26 mouse cellular contexts compared by ENCODE assay signal in genomic region chr1:179044165-179044564, GRCm38 (mm10).
DNase-seq lines count a peak whose midpoint lies in the region; ATAC-seq lines count a peak whose summit lies in the region.
"Had no signal": no experiment of that assay in that cellular context is flagged by ENCODE, and none has a peak within 500 bp of the region (broad histone marks: within the 10 kb centered on the region; RNA-seq: fewer than 3 reads in every experiment).

No protein-coding gene starts in this region.

- H3K27ac ChIP-seq in limb, embryonic 10.5 days: 0 out of 2 replicates have a peak overlapping the region, but pooled peaks have one; percentile 7
- H3K27ac ChIP-seq: embryonic facial prominence, embryonic 12.5 days; forebrain, embryonic 12.5 days; hindbrain, embryonic 15.5 days; limb, embryonic 13.5 days; liver, embryonic 12.5 days; neural tube, embryonic 13.5 days had no signal

- H3K36me3 ChIP-seq in limb, embryonic 10.5 days: no peaks in the 10 kb centered on the region
- H3K36me3 ChIP-seq: embryonic facial prominence, embryonic 12.5 days; forebrain, embryonic 12.5 days; heart, embryonic 12.5 days; hindbrain, embryonic 15.5 days; limb, embryonic 13.5 days; liver, embryonic 12.5 days; neural tube, embryonic 13.5 days had no signal

- H3K4me3 ChIP-seq in limb, embryonic 10.5 days: no peak overlapping the region
- H3K4me3 ChIP-seq: embryonic facial prominence, embryonic 12.5 days; forebrain, embryonic 12.5 days; heart, embryonic 12.5 days; hindbrain, embryonic 15.5 days; limb, embryonic 13.5 days; liver, embryonic 12.5 days; neural tube, embryonic 13.5 days had no signal

- ATAC-seq in granulocyte monocyte progenitor cell, adult 5-6 weeks (replicated peaks; ENCODE audit: poor library complexity, severe bottlenecking): no peak
- ATAC-seq: liver, embryonic 12.5 days; liver, postnatal 0 days; Patski had no signal

- 94% methylated on average over 5 of the region's 5 CpGs for WGBS in limb, embryonic 10.5 days

- DNase-seq in heart, adult 11 months: peak; percentile 36
- no peak for DNase-seq in heart, adult 9 months (ENCODE audit: low spot score in 2 of 2)
- peak; percentile 64 for DNase-seq in 3134 (ENCODE audit: extremely low read depth, insufficient read length, low spot score)
- DNase-seq in Muller cell, postnatal 12 days (ENCODE audit: inconsistent ontology term): peak; percentile 32
- DNase-seq in limb, embryonic 10.5 days (ENCODE audit: low spot score): no peak
- no peak for DNase-seq in layer of hippocampus, adult 11-12 months (ENCODE audit: low spot score)
- no peak for DNase-seq in thymus, postnatal 36 days
- DNase-seq: adrenal gland, postnatal 10 days; cerebellum, adult 11 months; cerebellum, adult 9-10 months; cerebellum, postnatal 36 days; gastrocnemius, postnatal 10 days; heart, postnatal 10 days; kidney, adult 9 months; layer of hippocampus, adult 9-11 months; liver, postnatal 0 days; lung, postnatal 36 days had no signal

- H3K4me1 ChIP-seq in limb, embryonic 10.5 days: peaks cover 12% of the 10 kb centered on the region; the same call in 1 of the 2 replicates
- H3K4me1 ChIP-seq: liver, embryonic 12.5 days had no signal

- no peaks in the 10 kb centered on the region for H3K27me3 ChIP-seq in limb, embryonic 10.5 days (ENCODE audit: low read depth, poor library complexity, severe bottlenecking)
- H3K27me3 ChIP-seq: embryonic facial prominence, embryonic 12.5 days; heart, embryonic 12.5 days; hindbrain, embryonic 15.5 days; limb, embryonic 13.5 days; liver, embryonic 12.5 days; neural tube, embryonic 13.5 days; Patski had no signal

- H3K9me3 ChIP-seq in limb, embryonic 10.5 days (replicated peaks): no peaks in the 10 kb centered on the region
- H3K9me3 ChIP-seq: embryonic facial prominence, embryonic 12.5 days; forebrain, embryonic 12.5 days; heart, embryonic 12.5 days; hindbrain, embryonic 15.5 days; limb, embryonic 13.5 days; liver, embryonic 12.5 days; neural tube, embryonic 13.5 days had no signal

Comparison
In these comparisons a context has a peak if more than half of its experiments do, and no peak if none do; other contexts are left out.
1. DNase-seq: peak in heart, adult 11 months (single experiment), 3134 (single experiment) and Muller cell, postnatal 12 days (single experiment); none in heart, adult 9 months (0 of 2), limb, embryonic 10.5 days (single experiment), layer of hippocampus, adult 11-12 months (single experiment) and thymus, postnatal 36 days (0 of 2).